Mouse (Mus musculus) G1E (cell line): ENCODE measurements around the gene Yipf1.

Experiments
- CTCF ChIP-seq: IDR thresholded peaks from 2 replicates; pipeline ENCODE4 v1.5.1; 2012; ENCODE audit warnings: low read depth, low read length, inconsistent platforms, mixed read lengths
- GATA2 ChIP-seq: IDR thresholded peaks from 2 replicates; pipeline ENCODE4 v1.6.1; 2012; ENCODE audit warnings: low read depth, low read length, inconsistent platforms, borderline replicate concordance
- TAL1 ChIP-seq: conservative IDR thresholded peaks from 2 replicates; pipeline ENCODE4 v1.6.1; 2012; ENCODE audit warnings: low read depth, low read length, inconsistent platforms, mixed read lengths

DNA sequence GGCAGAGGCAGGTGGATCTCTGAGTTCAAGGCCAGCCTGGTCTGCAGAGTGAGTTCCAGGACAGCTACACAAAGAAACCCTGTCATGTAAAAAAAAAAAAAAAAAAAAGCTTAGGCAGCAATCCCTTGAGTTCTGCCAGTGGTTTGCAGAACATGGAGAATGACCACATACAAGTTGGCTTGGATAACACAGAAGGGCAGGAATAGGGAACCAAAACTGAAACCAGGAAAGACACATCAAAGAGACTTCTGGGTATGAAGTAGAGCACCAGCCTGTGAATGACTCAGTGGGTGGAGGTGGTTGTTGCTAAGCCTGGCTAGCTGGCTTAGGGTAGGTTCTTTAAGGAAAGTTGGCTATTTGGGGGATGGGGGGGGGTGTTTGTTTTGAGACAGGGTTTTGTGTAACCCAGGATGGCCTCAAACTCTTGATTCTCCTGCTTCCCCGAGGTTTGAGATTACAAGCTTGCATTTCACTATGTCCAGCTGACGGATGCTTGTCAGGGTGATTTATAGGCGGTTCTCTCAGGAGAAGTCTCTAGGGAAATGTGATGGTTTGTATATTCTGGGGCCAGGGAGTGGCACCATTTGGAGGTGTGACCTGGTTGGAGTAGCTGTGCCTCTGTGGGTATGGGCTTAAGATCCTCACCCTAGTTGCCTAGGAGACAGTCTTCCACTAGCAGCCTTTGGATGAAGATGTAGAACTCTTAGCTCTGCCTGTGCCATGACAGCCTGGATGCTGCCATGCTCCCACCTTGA, 28.5 kb upstream of the Yipf1 start:
- no peak for TF ChIP-seq CTCF
- TF ChIP-seq GATA2, result no peak
- no peak for TF ChIP-seq TAL1
